Mouse (Mus musculus) stomach, postnatal 0 days (tissue): Measurements from ENCODE around the gene Ambra1.

Experiments used
- CTCF ChIP-seq: IDR thresholded peaks from 2 replicates; pipeline ENCODE4 v1.5.1; 2016; ENCODE audit warnings: antibody characterized with exemption, low read depth, mild to moderate bottlenecking, moderate library complexity
- EP300 ChIP-seq: optimal IDR thresholded peaks from 2 replicates; pipeline ENCODE3; 2016; ENCODE audit warnings: antibody characterized with exemption

- TF ChIP-seq CTCF = no peak
- TF ChIP-seq EP300 = no peak
Measured at GRCm38 (mm10) chr2:91948151-91948509, 218.2 kb downstream of the Ambra1 start.
